ENCODE assay signal across 16 mouse cellular contexts in the genomic region with DNA sequence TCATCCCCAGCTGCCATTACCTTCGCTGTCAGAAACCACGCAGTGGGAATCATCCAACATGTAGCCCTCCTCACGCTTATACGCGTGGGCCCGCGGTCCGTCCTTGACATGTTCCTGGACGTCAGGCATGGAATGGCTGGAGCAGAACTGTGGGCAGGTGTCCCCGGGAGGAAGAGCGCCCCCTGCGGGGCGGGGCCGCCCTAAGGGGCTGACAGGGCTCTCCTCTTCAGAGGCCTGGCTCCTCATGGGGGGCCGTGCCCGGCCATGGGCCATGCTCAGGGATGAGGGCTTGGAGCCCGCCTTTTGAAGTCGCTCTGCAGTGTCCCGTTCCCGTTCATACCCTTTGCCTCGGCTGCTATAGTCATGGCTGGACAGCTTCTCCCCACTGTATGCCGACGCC. TPM values are rescaled to one million over a fixed set of nuclear protein-coding genes. Genes with fewer than 3 reads are reported as not detected.
A peak's percentile ranks its signal among the peaks of the same experiment; 100 is the strongest.
DNase-seq lines count a peak whose midpoint lies in the region; ATAC-seq and TF ChIP-seq lines count a peak whose summit lies in the region.
"Had no signal": no experiment of that assay in that cellular context is flagged by ENCODE, and none has a peak within 500 bp of the region (broad histone marks: within the 10 kb centered on the region; RNA-seq: fewer than 3 reads in every experiment).

No protein-coding gene starts in this region.

- ATAC-seq in kidney, postnatal 0 days (replicated peaks; ENCODE audit: low FRiP score, low read depth), result no peak
- no peak for ATAC-seq in liver, embryonic 15.5 days (ENCODE audit: insufficient read depth)
- no peak for ATAC-seq in midbrain, postnatal 0 days (ENCODE audit: low FRiP score)

- no peaks in the 10 kb centered on the region for H3K9me3 ChIP-seq in kidney, postnatal 0 days (replicated peaks; ENCODE audit: low read length)
- H3K9me3 ChIP-seq in ES-E14 (ENCODE audit: control insufficient read depth, insufficient read depth, low read depth, low read length), result no peaks in the 10 kb centered on the region
- no peaks in the 10 kb centered on the region for H3K9me3 ChIP-seq in liver, embryonic 15.5 days (replicated peaks)
- no peaks in the 10 kb centered on the region for H3K9me3 ChIP-seq in midbrain, postnatal 0 days (ENCODE audit: low read length)
- H3K9me3 ChIP-seq: lung, embryonic 15.5 days; midbrain, embryonic 12.5 days had no signal

- H3K36me3 ChIP-seq in kidney, postnatal 0 days (ENCODE audit: insufficient read depth, low read length), result no peaks in the 10 kb centered on the region
- no peaks in the 10 kb centered on the region for H3K36me3 ChIP-seq in ES-E14 (ENCODE audit: control insufficient read depth, insufficient read depth, low read length, poor library complexity, severe bottlenecking)
- peaks cover under 1% of the 10 kb centered on the region; the same call in 1 of the 2 replicates for H3K36me3 ChIP-seq in liver, embryonic 15.5 days (replicated peaks)
- H3K36me3 ChIP-seq in midbrain, postnatal 0 days (ENCODE audit: insufficient read depth, low read length), result peaks cover 76% of the 10 kb centered on the region
- H3K36me3 ChIP-seq: lung, embryonic 15.5 days had no signal

- H3K4me2 ChIP-seq in kidney, postnatal 0 days (ENCODE audit: low read length), result no peak overlapping the region
- peak overlapping the region; percentile 69; the same call in 1 of the 2 replicates for H3K4me2 ChIP-seq in liver, embryonic 15.5 days
- H3K4me2 ChIP-seq in midbrain, postnatal 0 days (ENCODE audit: low read depth, low read length, poor library complexity, severe bottlenecking), result no peak overlapping the region
- H3K4me2 ChIP-seq: lung, embryonic 15.5 days; midbrain, embryonic 12.5 days had no signal

- H3K4me1 ChIP-seq in kidney, postnatal 0 days (replicated peaks; ENCODE audit: insufficient read depth, low read length), result peaks cover 11% of the 10 kb centered on the region
- H3K4me1 ChIP-seq in ES-E14 (ENCODE audit: control insufficient read depth in 2 of 2, insufficient read depth in 2 of 2, low read length in 2 of 2, poor library complexity in 1 of 2), result peaks cover 0 to 13% of the 10 kb centered on the region in 2 experiments; a peak in 1 of 4 replicates
- peaks cover 65% of the 10 kb centered on the region for H3K4me1 ChIP-seq in liver, embryonic 15.5 days (replicated peaks)
- 0 out of 2 replicates have a peak, but pooled peaks cover 2% of the 10 kb centered on the region for H3K4me1 ChIP-seq in midbrain, postnatal 0 days (ENCODE audit: insufficient read depth, low read length)

- peak; percentile 59 for DNase-seq in cerebellum, adult 9-11 months
- DNase-seq in cerebellum, postnatal 4 days (ENCODE audit: low spot score in 2 of 2), result no peak
- no peak for DNase-seq in kidney, postnatal 0 days (ENCODE audit: low spot score)
- DNase-seq in kidney, postnatal 25 days, result no peak
- DNase-seq in ES-E14 (ENCODE audit: low read depth, low spot score), result no peak
- no peak for DNase-seq in urinary bladder, adult 18-20 months (ENCODE audit: low spot score in 2 of 2)
- no peak for DNase-seq in midbrain, postnatal 0 days (ENCODE audit: low spot score)
- DNase-seq: heart, adult 11 months; heart, postnatal 14 days; kidney, postnatal 4 days; right cerebral cortex, postnatal 25 days had no signal

- 0 out of 2 replicates have a peak overlapping the region, but pooled peaks have one; percentile 8 for H3K27ac ChIP-seq in kidney, postnatal 0 days
- no peak overlapping the region for H3K27ac ChIP-seq in ES-E14 (ENCODE audit: insufficient read depth, low read depth, low read length, poor library complexity, severe bottlenecking)
- H3K27ac ChIP-seq in liver, embryonic 15.5 days (replicated peaks), result 0 out of 2 replicates have a peak overlapping the region, but pooled peaks have one; percentile 55
- no peak overlapping the region for H3K27ac ChIP-seq in midbrain, postnatal 0 days (ENCODE audit: low read depth, low read length)
- H3K27ac ChIP-seq: lung, embryonic 15.5 days; midbrain, embryonic 12.5 days had no signal

- H3K4me3 ChIP-seq in kidney, postnatal 0 days (replicated peaks; ENCODE audit: low read depth, low read length), result no peak overlapping the region
- no peak overlapping the region for H3K4me3 ChIP-seq in ES-E14 (ENCODE audit: insufficient read depth in 1 of 2, low read depth in 1 of 2, low read length in 2 of 2, poor library complexity in 1 of 2, severe bottlenecking in 1 of 2)
- H3K4me3 ChIP-seq in liver, embryonic 15.5 days (replicated peaks), result no peak overlapping the region
- no peak overlapping the region for H3K4me3 ChIP-seq in midbrain, postnatal 0 days (ENCODE audit: low read depth, low read length)
- H3K4me3 ChIP-seq: lung, embryonic 15.5 days; midbrain, embryonic 12.5 days had no signal

- WGBS in kidney, postnatal 0 days, result 88% methylated on average over 23 of the region's 23 CpGs
- 86% methylated on average over 23 of the region's 23 CpGs for WGBS in liver, embryonic 15.5 days (ENCODE audit: insufficient replicate concordance)
- WGBS in midbrain, postnatal 0 days, result 93% methylated on average over 23 of the region's 23 CpGs

- H3K9ac ChIP-seq in kidney, postnatal 0 days (ENCODE audit: low read depth, low read length), result no peak overlapping the region
- no peak overlapping the region for H3K9ac ChIP-seq in ES-E14 (ENCODE audit: insufficient read depth, low read depth, low read length, poor library complexity, severe bottlenecking)
- H3K9ac ChIP-seq in liver, embryonic 15.5 days, result no peak overlapping the region
- H3K9ac ChIP-seq in midbrain, postnatal 0 days (replicated peaks; ENCODE audit: low read length, poor library complexity, severe bottlenecking), result no peak overlapping the region
- H3K9ac ChIP-seq: lung, embryonic 15.5 days; midbrain, embryonic 12.5 days had no signal

- no peak for TF ChIP-seq CTCF in kidney, postnatal 0 days (IDR thresholded peaks at IDR 0.05; ENCODE audit: low read depth)
- TF ChIP-seq CTCF in midbrain, postnatal 0 days (IDR thresholded peaks at IDR 0.05), result no peak

- in situ Hi-C loops in ES-E14 (cut with MboI; ENCODE audit: low sequenced_read_pairs in 2 of 2, unreplicated experiment in 2 of 2), result no loop called here

- H3K27me3 ChIP-seq in kidney, postnatal 0 days (ENCODE audit: insufficient read depth, low read length), result no peaks in the 10 kb centered on the region
- H3K27me3 ChIP-seq in liver, embryonic 15.5 days, result peaks cover 21% of the 10 kb centered on the region
- H3K27me3 ChIP-seq in midbrain, postnatal 0 days (ENCODE audit: insufficient read depth, low read length), result no peaks in the 10 kb centered on the region

TF ChIP-seq in ES-E14, 5 proteins besides CTCF, POLR2A, EP300 and RAD21:
- TF ChIP-seq MAFK (IDR thresholded peaks at IDR 0.05; ENCODE audit: insufficient read depth, low read depth, low read length) (no peak), ZC3H11A (IDR thresholded peaks at IDR 0.05; ENCODE audit: borderline replicate concordance, low read depth, low read length) (no peak), CHD2 (IDR thresholded peaks at IDR 0.05; ENCODE audit: low read depth, low read length) (no peak), HCFC1 (IDR thresholded peaks at IDR 0.05; ENCODE audit: borderline replicate concordance, insufficient read depth, low read length) (0 out of 2 replicates have a peak, but pooled peaks have one; percentile 33), ZNF384 (IDR thresholded peaks at IDR 0.05; ENCODE audit: low read depth, low read length) (no peak)

RNA-seq across cellular contexts. Expression of a gene that starts 11.7 kb away (rescaled TPM):
- 62.6 and 69.3 TPM in 2 replicates for polyA plus RNA-seq in kidney, postnatal 0 days (2015; fragmentation: Nextera tagmentation; extraction: Ambion mirVana)
- total RNA-seq in ES-E14 (2012; rRNA removed), result 37.3 and 56.1 TPM in 2 replicates
- 194 and 242 TPM in 2 replicates for polyA plus RNA-seq in liver, embryonic 15.5 days (2015; fragmentation: Nextera tagmentation; extraction: Ambion mirVana)
- 32.3 and 45.1 TPM in 2 replicates for total RNA-seq in midbrain, postnatal 0 days (2014; rRNA removed)
- polyA plus RNA-seq in midbrain, postnatal 0 days (2015; fragmentation: Nextera tagmentation; extraction: Ambion mirVana), result 38.3 and 42.7 TPM in 2 replicates

RNA-seq across cellular contexts. Expression of a gene that starts 22.9 kb away (rescaled TPM):
- 23.7 and 24.6 TPM in 2 replicates for polyA plus RNA-seq in kidney, postnatal 0 days (2015; fragmentation: Nextera tagmentation; extraction: Ambion mirVana)
- total RNA-seq in ES-E14 (2012; rRNA removed), result 14.5 and 28.1 TPM in 2 replicates
- polyA plus RNA-seq in liver, embryonic 15.5 days (2015; fragmentation: Nextera tagmentation; extraction: Ambion mirVana), result 100 and 123 TPM in 2 replicates
- 46.3 and 60.6 TPM in 2 replicates for total RNA-seq in midbrain, postnatal 0 days (2014; rRNA removed)
- polyA plus RNA-seq in midbrain, postnatal 0 days (2015; fragmentation: Nextera tagmentation; extraction: Ambion mirVana), result 44.1 and 49.1 TPM in 2 replicates

RNA-seq across cellular contexts. Expression of a gene that starts 25.9 kb away (rescaled TPM):
- polyA plus RNA-seq in kidney, postnatal 0 days (2015; fragmentation: Nextera tagmentation; extraction: Ambion mirVana), result 0.09 and 0.39 TPM in 2 replicates
- total RNA-seq in ES-E14 (2012; rRNA removed), result 2.9 and 3.6 TPM in 2 replicates
- 41.1 and 51.2 TPM in 2 replicates for polyA plus RNA-seq in liver, embryonic 15.5 days (2015; fragmentation: Nextera tagmentation; extraction: Ambion mirVana)
- total RNA-seq in midbrain, postnatal 0 days (2014; rRNA removed), result 0.14 TPM in 1 of 2 replicates, not detected in the other
- polyA plus RNA-seq in midbrain, postnatal 0 days (2015; fragmentation: Nextera tagmentation; extraction: Ambion mirVana), result not detected in 2 replicates
- total RNA-seq: left cerebral cortex, postnatal 10 days; neutrophil, adult 5-6 weeks had no signal

RNA-seq across cellular contexts. Expression of a gene that starts 53.1 kb away (rescaled TPM):
- 1.4 and 1.6 TPM in 2 replicates for polyA plus RNA-seq in kidney, postnatal 0 days (2015; fragmentation: Nextera tagmentation; extraction: Ambion mirVana)
- 2.7 and 3.8 TPM in 2 replicates for total RNA-seq in ES-E14 (2012; rRNA removed)
- polyA plus RNA-seq in liver, embryonic 15.5 days (2015; fragmentation: Nextera tagmentation; extraction: Ambion mirVana), result 1.5 and 1.8 TPM in 2 replicates
- 2.5 and 3.7 TPM in 2 replicates for total RNA-seq in midbrain, postnatal 0 days (2014; rRNA removed)
- polyA plus RNA-seq in midbrain, postnatal 0 days (2015; fragmentation: Nextera tagmentation; extraction: Ambion mirVana), result 1.4 and 1.6 TPM in 2 replicates

RNA-seq across cellular contexts. Expression of a gene that starts 57.0 kb away (rescaled TPM):
- 23.2 and 27.2 TPM in 2 replicates for polyA plus RNA-seq in kidney, postnatal 0 days (2015; fragmentation: Nextera tagmentation; extraction: Ambion mirVana)
- total RNA-seq in ES-E14 (2012; rRNA removed), result 22.9 and 28.3 TPM in 2 replicates
- polyA plus RNA-seq in liver, embryonic 15.5 days (2015; fragmentation: Nextera tagmentation; extraction: Ambion mirVana), result 15.3 and 16.3 TPM in 2 replicates
- total RNA-seq in midbrain, postnatal 0 days (2014; rRNA removed), result 13.4 and 18.7 TPM in 2 replicates
- polyA plus RNA-seq in midbrain, postnatal 0 days (2015; fragmentation: Nextera tagmentation; extraction: Ambion mirVana), result 14.9 and 17.8 TPM in 2 replicates

Comparison
In these comparisons a context has a peak if more than half of its experiments do, and no peak if none do; other contexts are left out.
1. H3K27ac ChIP-seq: peak in kidney, postnatal 0 days (single experiment) and liver, embryonic 15.5 days (single experiment); none in ES-E14 (single experiment) and midbrain, postnatal 0 days (single experiment).
2. RNA of a gene that starts 25.9 kb away (polyA plus RNA-seq): 41.1 to 51.2 TPM in liver, embryonic 15.5 days; 0.09 to 0.39 TPM in kidney, postnatal 0 days and not detected in midbrain, postnatal 0 days; every median in the first group is over 10 times any median in the second.